Mouse (Mus musculus) midbrain, embryonic 16.5 days (tissue): ENCODE measurements at regions not wholly inside any gene's neighbourhood (a gene's known extent, or its start where the extent isn't known, plus 50 kb on each side); places are given as distances from the start of the nearest gene placed in this dataset.
A peak's percentile ranks its signal among the peaks of the same experiment; 100 is the strongest.

Experiments
- ATAC-seq: fragments of 200-750 bp; cut with Nextera tagmentation; 2 replicates; pipeline ENCODE4 v1.8.0; 2017; ENCODE audit warnings: moderate TSS enrichment
- H3K27ac ChIP-seq: fragments of 300-500 bp; sonication (generic); 2 replicates; pipeline ENCODE4 v1.5.1; 2014; ENCODE audit warnings: mild to moderate bottlenecking, low read length, mixed read lengths
- H3K27me3 ChIP-seq: fragments of 300-500 bp; sonication (generic); 2 replicates; pipeline ENCODE4 v1.6.1; 2014; ENCODE audit warnings: low read depth, low read length, mixed read lengths; ENCODE audit not compliant: control insufficient read depth, insufficient read depth
- H3K36me3 ChIP-seq: fragments of 300-500 bp; sonication (generic); 2 replicates; pipeline ENCODE4 v1.6.1; 2014; ENCODE audit warnings: mild to moderate bottlenecking, low read length, moderate library complexity, mixed read lengths; ENCODE audit not compliant: control insufficient read depth, insufficient read depth
- H3K4me1 ChIP-seq: fragments of 300-500 bp; sonication (generic); 2 replicates; pipeline ENCODE4 v1.6.1; 2014; ENCODE audit warnings: mild to moderate bottlenecking, low read length, mixed read lengths; ENCODE audit not compliant: control insufficient read depth, insufficient read depth
- H3K4me2 ChIP-seq: fragments of 300-500 bp; sonication (generic); 2 replicates; pipeline ENCODE4 v1.6.1; 2014; ENCODE audit warnings: mild to moderate bottlenecking, low read length, mixed read lengths
- H3K4me3 ChIP-seq: fragments of 300-500 bp; sonication (generic); 2 replicates; pipeline ENCODE4 v1.5.1; 2014; ENCODE audit warnings: low read depth, mild to moderate bottlenecking, low read length, moderate library complexity, mixed read lengths
- H3K9ac ChIP-seq: fragments of 300-500 bp; sonication (generic); 2 replicates; pipeline ENCODE4 v1.6.1; 2014; ENCODE audit warnings: low read depth, low read length, mixed read lengths
- H3K9me3 ChIP-seq: fragments of 300-500 bp; sonication (generic); replicated peaks from 2 replicates; pipeline ENCODE4 v1.6.1; 2014; ENCODE audit warnings: mild to moderate bottlenecking, low read length, mixed read lengths; ENCODE audit not compliant: control insufficient read depth, poor library complexity, severe bottlenecking
- WGBS: fragments of 180-500 bp; shearing (Covaris S2); extraction: QIAGEN DNeasy Blood & Tissue Kit; methylation state at CpG from one replicate; pipeline ENCODE4 v1.1.7; 2014; 5-methylcytosine and 5-hydroxymethylcytosine counted together

GRCm38 (mm10) chr13:101481551-101482184 lies 286.3 kb downstream of the Pik3r1 start:
- WGBS = 80% methylated on average over 6 of the region's 6 CpGs
- H3K27me3 ChIP-seq = no peaks in the 10 kb centered on the region
- H3K36me3 ChIP-seq = no peaks in the 10 kb centered on the region
- H3K4me1 ChIP-seq = no peaks in the 10 kb centered on the region
- no peak overlapping the region for H3K27ac ChIP-seq
- H3K4me3 ChIP-seq = no peak overlapping the region
- no peaks in the 10 kb centered on the region for H3K9me3 ChIP-seq
- no peak overlapping the region for H3K4me2 ChIP-seq
- no peak for ATAC-seq
- no peak overlapping the region for H3K9ac ChIP-seq

DNA sequence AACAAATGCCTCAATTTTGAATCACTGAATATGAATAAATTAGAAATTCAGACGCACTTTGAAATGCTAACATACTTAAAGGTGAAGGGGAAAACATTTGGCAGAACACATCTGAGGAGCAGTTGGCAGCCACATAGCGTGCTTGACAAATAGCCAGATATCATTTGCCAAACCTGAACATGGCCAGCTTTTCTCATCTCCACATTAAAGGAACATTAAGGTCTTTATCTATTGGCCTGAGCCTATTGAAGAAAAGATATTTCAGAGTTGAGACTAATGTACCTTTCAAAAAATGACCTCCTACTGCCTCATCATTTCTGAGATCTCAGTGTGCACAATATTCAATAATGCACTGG lies 288.7 kb downstream of the Pik3r1 start:
- Histone ChIP-seq H3K9me3 (no peaks in the 10 kb centered on the region), H3K27ac (no peak overlapping the region), H3K36me3 (no peaks in the 10 kb centered on the region), H3K4me2 (no peak overlapping the region), H3K9ac (no peak overlapping the region), H3K27me3 (no peaks in the 10 kb centered on the region), H3K4me3 (no peak overlapping the region), H3K4me1 (no peaks in the 10 kb centered on the region)
- WGBS = 81% methylated on average over 2 of the region's 2 CpGs
- no peak for ATAC-seq

DNA sequence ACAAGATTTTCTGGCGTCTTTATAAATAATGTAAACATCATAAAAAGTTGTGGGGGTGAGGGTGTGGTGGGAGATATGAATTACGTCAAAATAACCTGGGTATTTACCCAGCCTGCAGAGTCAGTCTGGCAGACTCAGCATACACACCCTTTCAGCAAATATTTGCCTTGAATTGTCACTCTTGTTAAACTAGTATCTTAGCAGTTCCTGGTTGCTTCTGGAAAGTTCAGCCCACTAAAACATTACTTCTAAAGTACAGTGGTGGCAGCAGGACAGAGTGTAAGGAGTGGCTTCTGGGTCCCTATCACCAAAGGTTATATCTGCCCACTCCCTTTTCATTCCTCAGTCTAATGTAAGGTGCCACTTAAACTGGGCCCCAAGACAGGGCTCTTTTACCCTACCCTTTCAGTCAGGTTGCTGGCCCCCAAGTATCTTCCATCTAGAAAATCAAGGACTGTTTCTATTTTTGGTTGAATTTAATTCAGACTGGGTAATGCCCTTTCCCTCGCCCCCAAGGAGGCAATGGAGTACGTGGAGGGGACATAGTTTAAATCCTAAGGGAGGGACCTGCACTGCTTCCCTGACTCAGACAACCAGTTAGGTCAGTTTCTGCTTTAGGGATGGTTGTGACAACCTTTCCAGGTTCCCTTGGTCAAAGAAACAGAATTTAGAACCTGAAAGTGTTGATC lies 289.3 kb downstream of the Pik3r1 start:
- no peak overlapping the region for H3K9ac ChIP-seq
- no peak overlapping the region for H3K4me3 ChIP-seq
- H3K27ac ChIP-seq = no peak overlapping the region
- H3K9me3 ChIP-seq = no peaks in the 10 kb centered on the region
- no peak for ATAC-seq
- H3K36me3 ChIP-seq = no peaks in the 10 kb centered on the region
- no peaks in the 10 kb centered on the region for H3K4me1 ChIP-seq
- WGBS = 80% methylated on average over 4 of the region's 4 CpGs
- H3K4me2 ChIP-seq = no peak overlapping the region
- no peaks in the 10 kb centered on the region for H3K27me3 ChIP-seq

DNA sequence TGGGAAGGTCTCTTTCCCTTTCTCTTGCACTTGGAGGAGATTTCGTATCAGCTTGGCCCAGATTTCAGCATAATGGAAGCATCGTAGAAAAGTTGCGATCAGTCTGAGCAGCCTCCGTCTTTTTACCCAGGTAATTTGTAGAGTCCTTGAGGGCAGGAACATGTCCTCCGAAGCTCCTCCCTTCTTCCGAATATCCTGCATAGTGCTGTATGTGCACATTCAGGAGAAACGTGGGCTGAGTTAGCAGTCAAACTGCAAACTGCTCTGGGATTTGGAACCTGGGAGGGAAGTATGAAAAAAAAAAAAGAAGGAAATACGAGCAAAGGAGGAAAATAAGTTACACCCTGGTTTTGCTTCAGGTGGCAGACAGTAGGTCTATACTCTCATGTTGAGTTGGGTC lies 294.7 kb downstream of the Pik3r1 start:
- Histone ChIP-seq H3K27ac (no peak overlapping the region), H3K36me3 (no peaks in the 10 kb centered on the region), H3K9ac (no peak overlapping the region), H3K27me3 (no peaks in the 10 kb centered on the region), H3K4me2 (no peak overlapping the region), H3K4me1 (no peaks in the 10 kb centered on the region), H3K4me3 (no peak overlapping the region), H3K9me3 (no peaks in the 10 kb centered on the region)
- 92% methylated on average over 8 of the region's 8 CpGs for WGBS
- ATAC-seq = no peak

DNA sequence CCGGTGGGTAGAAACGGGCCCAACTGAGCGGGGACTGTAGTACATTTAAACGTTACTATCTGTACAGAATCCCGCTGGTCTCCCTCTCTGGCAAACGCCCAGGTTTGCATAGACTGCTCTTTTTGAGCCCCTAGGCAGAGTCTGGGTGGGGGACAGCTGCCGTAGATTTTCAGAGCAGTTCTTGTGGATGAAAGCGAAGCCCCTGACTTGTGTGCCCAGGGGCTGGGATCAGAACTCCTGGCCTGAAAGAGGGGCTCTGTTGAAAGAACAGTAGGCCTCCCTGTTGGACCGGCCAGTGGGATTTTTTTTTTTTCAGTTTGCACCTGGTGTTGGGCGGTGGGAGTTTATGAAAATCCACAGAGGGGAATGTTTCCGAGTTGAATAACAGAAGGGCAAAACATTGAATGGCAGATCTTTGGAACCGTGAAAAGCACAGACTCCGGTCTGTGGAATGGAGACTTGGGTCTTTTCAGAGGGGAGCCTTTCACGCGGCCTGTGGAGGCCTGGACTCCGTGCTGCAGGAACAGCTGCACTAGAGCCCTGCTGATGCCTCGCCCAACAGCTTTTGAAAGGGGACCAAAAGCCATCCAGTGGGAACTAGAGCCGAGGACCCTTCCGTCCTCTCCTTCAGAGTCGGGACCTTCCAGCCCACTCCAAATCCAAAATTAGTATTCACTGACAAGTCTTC lies 297.3 kb downstream of the Pik3r1 start:
- no peak overlapping the region for H3K9ac ChIP-seq
- H3K27me3 ChIP-seq = no peaks in the 10 kb centered on the region
- no peaks in the 10 kb centered on the region for H3K9me3 ChIP-seq
- H3K27ac ChIP-seq = no peak overlapping the region
- H3K4me1 ChIP-seq = no peaks in the 10 kb centered on the region
- no peaks in the 10 kb centered on the region for H3K36me3 ChIP-seq
- peak; percentile 58; the same call in 1 of the 2 replicates for ATAC-seq
- H3K4me3 ChIP-seq = no peak overlapping the region
- WGBS = 67% methylated on average over 20 of the region's 20 CpGs
- H3K4me2 ChIP-seq = no peak overlapping the region

- Histone ChIP-seq H3K9ac (no peak overlapping the region), H3K9me3 (no peaks in the 10 kb centered on the region), H3K4me3 (no peak overlapping the region), H3K4me1 (no peaks in the 10 kb centered on the region), H3K27ac (no peak overlapping the region), H3K4me2 (no peak overlapping the region), H3K36me3 (no peaks in the 10 kb centered on the region), H3K27me3 (no peaks in the 10 kb centered on the region)
- 91% methylated on average over 3 of the region's 3 CpGs for WGBS
- ATAC-seq = no peak
Measured at GRCm38 (mm10) chr13:101465748-101466127, 302.3 kb downstream of the Pik3r1 start.

DNA sequence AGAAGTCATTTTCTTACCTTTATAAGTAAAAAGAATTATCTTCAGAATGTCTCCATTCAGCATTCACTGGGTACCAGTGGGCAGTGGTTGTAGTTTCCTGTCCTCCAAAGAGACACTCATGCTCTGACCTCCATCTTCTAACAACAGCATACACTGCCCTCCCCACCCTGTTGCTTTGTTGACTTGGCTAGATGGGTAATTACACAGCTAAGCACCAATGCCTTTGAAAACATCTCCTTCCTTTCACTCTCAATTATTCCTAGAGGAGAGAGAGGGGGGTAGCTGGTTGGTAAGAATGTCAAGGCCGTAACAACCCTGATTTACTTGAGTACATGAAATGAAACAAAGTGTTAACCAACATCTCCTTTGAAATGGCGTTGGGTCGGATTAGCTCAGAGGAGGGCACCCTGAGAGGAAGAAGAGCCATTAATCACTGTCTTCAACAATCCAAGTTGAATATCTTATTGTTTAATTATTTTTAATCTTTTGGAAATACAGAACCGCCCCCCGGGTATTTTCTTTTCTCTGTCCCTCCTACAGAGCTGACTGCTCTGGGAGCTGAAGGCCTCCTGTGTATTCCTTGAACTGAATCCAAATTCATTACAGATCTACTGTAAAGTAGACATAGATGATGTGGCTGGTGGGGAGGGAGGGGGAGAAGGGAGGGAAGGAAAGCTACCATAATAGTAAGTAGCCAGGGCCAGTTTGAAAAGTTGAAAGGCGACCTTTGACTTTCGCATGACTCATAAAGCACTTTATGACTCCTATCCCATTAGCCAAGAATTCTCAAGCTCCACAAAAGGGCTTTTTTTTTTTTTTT lies 302.9 kb downstream of the Pik3r1 start:
- ATAC-seq = no peak
- 75% methylated on average over 7 of the region's 7 CpGs for WGBS

GRCm38 (mm10) chr13:101456926-101457325 lies 311.1 kb downstream of the Pik3r1 start:
- H3K4me3 ChIP-seq = no peak overlapping the region
- H3K27me3 ChIP-seq = no peaks in the 10 kb centered on the region
- H3K9ac ChIP-seq = no peak overlapping the region
- 63% methylated on average over 2 of the region's 2 CpGs for WGBS
- ATAC-seq = no peak
- H3K4me1 ChIP-seq = no peaks in the 10 kb centered on the region
- H3K4me2 ChIP-seq = no peak overlapping the region
- H3K9me3 ChIP-seq = no peaks in the 10 kb centered on the region
- no peak overlapping the region for H3K27ac ChIP-seq
- H3K36me3 ChIP-seq = no peaks in the 10 kb centered on the region

More for the DNA sequence above, 302.9 kb downstream of the Pik3r1 start:
- no peaks in the 10 kb centered on the region for H3K27me3 ChIP-seq
- H3K36me3 ChIP-seq = no peaks in the 10 kb centered on the region
- no peak overlapping the region for H3K27ac ChIP-seq
- no peaks in the 10 kb centered on the region for H3K4me1 ChIP-seq
- no peak overlapping the region for H3K9ac ChIP-seq
- H3K9me3 ChIP-seq = no peaks in the 10 kb centered on the region
- H3K4me3 ChIP-seq = no peak overlapping the region
- H3K4me2 ChIP-seq = no peak overlapping the region

- ATAC-seq = no peak
- Histone ChIP-seq H3K9me3 (no peaks in the 10 kb centered on the region), H3K36me3 (no peaks in the 10 kb centered on the region), H3K27ac (no peak overlapping the region), H3K9ac (no peak overlapping the region), H3K4me3 (no peak overlapping the region), H3K27me3 (no peaks in the 10 kb centered on the region), H3K4me1 (no peaks in the 10 kb centered on the region), H3K4me2 (no peak overlapping the region)
Measured at GRCm38 (mm10) chr13:101454276-101454675, 313.7 kb downstream of the Pik3r1 start.
